Mouse (Mus musculus): ENCODE results near the gene Ddi2.

Ddi2 gene

GRCm38 (mm10) chr4:141721961-141722360 lies 1.3 kb downstream of the Ddi2 start:
- TF ChIP-seq NANOG (IDR thresholded peaks at IDR 0.05; ENCODE audit: borderline replicate concordance, low read length): no peak
- no peak for TF ChIP-seq POU5F1 (IDR thresholded peaks at IDR 0.05; ENCODE audit: borderline replicate concordance, low read length)
- no peak for TF ChIP-seq CTCF (conservative IDR thresholded peaks at IDR 0.05; ENCODE audit: low read length)
- Histone ChIP-seq H3K9me3 (ENCODE audit: low read length) (no peaks in the 10 kb centered on the region), H3K4me1 (replicated peaks; ENCODE audit: low read depth, low read length) (peaks cover 69% of the 10 kb centered on the region), H3K36me3 (ENCODE audit: insufficient read depth, low read length) (peaks cover 39% of the 10 kb centered on the region), H3K4me3 (replicated peaks; ENCODE audit: low read length) (peak overlapping the region; percentile 94), H3K27me3 (ENCODE audit: insufficient read depth, low read length) (peaks cover 2% of the 10 kb centered on the region; the same call in 1 of the 2 replicates)

- H3K36me3 ChIP-seq (ENCODE audit: insufficient read depth, low read length): peaks cover 47% of the 10 kb centered on the region
- TF ChIP-seq CTCF (conservative IDR thresholded peaks at IDR 0.05; ENCODE audit: low read length): no peak
- no peak for TF ChIP-seq POU5F1 (IDR thresholded peaks at IDR 0.05; ENCODE audit: borderline replicate concordance, low read length)
- no peak for TF ChIP-seq NANOG (IDR thresholded peaks at IDR 0.05; ENCODE audit: borderline replicate concordance, low read length)
- no peak overlapping the region for H3K4me3 ChIP-seq (replicated peaks; ENCODE audit: low read length)
- no peaks in the 10 kb centered on the region for H3K9me3 ChIP-seq (ENCODE audit: low read length)
- peaks cover 79% of the 10 kb centered on the region for H3K4me1 ChIP-seq (replicated peaks; ENCODE audit: low read depth, low read length)
- H3K27me3 ChIP-seq (ENCODE audit: insufficient read depth, low read length): no peaks in the 10 kb centered on the region; the same call in 1 of the 2 replicates
These were observed 2.3 kb downstream of the Ddi2 start for GRCm38 (mm10) chr4:141720761-141721523.

- Histone ChIP-seq H3K36me3 (ENCODE audit: insufficient read depth, low read length) (peaks cover 62% of the 10 kb centered on the region), H3K27me3 (ENCODE audit: insufficient read depth, low read length) (no peaks in the 10 kb centered on the region), H3K9me3 (ENCODE audit: low read length) (no peaks in the 10 kb centered on the region), H3K4me1 (replicated peaks; ENCODE audit: low read depth, low read length) (peaks cover 76% of the 10 kb centered on the region), H3K4me3 (replicated peaks; ENCODE audit: low read length) (no peak overlapping the region)
- TF ChIP-seq CTCF (conservative IDR thresholded peaks at IDR 0.05; ENCODE audit: low read length): no peak
- no peak for TF ChIP-seq NANOG (IDR thresholded peaks at IDR 0.05; ENCODE audit: borderline replicate concordance, low read length)
- TF ChIP-seq POU5F1 (IDR thresholded peaks at IDR 0.05; ENCODE audit: borderline replicate concordance, low read length): no peak
These were observed 3.9 kb downstream of the Ddi2 start for GRCm38 (mm10) chr4:141719304-141719703.

- TF ChIP-seq POU5F1 (IDR thresholded peaks at IDR 0.05; ENCODE audit: borderline replicate concordance, low read length): no peak
- no peak for TF ChIP-seq CTCF (conservative IDR thresholded peaks at IDR 0.05; ENCODE audit: low read length)
- no peak for TF ChIP-seq NANOG (IDR thresholded peaks at IDR 0.05; ENCODE audit: borderline replicate concordance, low read length)
- Histone ChIP-seq H3K27me3 (ENCODE audit: insufficient read depth, low read length) (no peaks in the 10 kb centered on the region), H3K4me3 (replicated peaks; ENCODE audit: low read length) (no peak overlapping the region), H3K9me3 (ENCODE audit: low read length) (no peaks in the 10 kb centered on the region), H3K4me1 (replicated peaks; ENCODE audit: low read depth, low read length) (peaks cover 68% of the 10 kb centered on the region), H3K36me3 (ENCODE audit: insufficient read depth, low read length) (peaks cover 78% of the 10 kb centered on the region)
These were observed 5.6 kb downstream of the Ddi2 start for GRCm38 (mm10) chr4:141717633-141718032.

- no peaks in the 10 kb centered on the region for H3K27me3 ChIP-seq (ENCODE audit: insufficient read depth, low read length)
- no peak overlapping the region for H3K4me3 ChIP-seq (replicated peaks; ENCODE audit: low read length)
- H3K36me3 ChIP-seq (ENCODE audit: insufficient read depth, low read length): peaks cover 81% of the 10 kb centered on the region
- H3K9me3 ChIP-seq (ENCODE audit: low read length): no peaks in the 10 kb centered on the region
- TF ChIP-seq POU5F1 (IDR thresholded peaks at IDR 0.05; ENCODE audit: borderline replicate concordance, low read length) (no peak), NANOG (IDR thresholded peaks at IDR 0.05; ENCODE audit: borderline replicate concordance, low read length) (no peak), CTCF (conservative IDR thresholded peaks at IDR 0.05; ENCODE audit: low read length) (no peak)
- H3K4me1 ChIP-seq (replicated peaks; ENCODE audit: low read depth, low read length): peaks cover 51% of the 10 kb centered on the region
These were observed 8.2 kb downstream of the Ddi2 start for GRCm38 (mm10) chr4:141715027-141715426.

GRCm38 (mm10) chr4:141713598-141714142 lies 9.5 kb downstream of the Ddi2 start:
- peaks cover 38% of the 10 kb centered on the region for H3K4me1 ChIP-seq (replicated peaks; ENCODE audit: low read depth, low read length)

GRCm38 (mm10) chr4:141711250-141711649 lies 12.0 kb downstream of the Ddi2 start:
- TF ChIP-seq POU5F1 (IDR thresholded peaks at IDR 0.05; ENCODE audit: borderline replicate concordance, low read length): no peak
- TF ChIP-seq NANOG (IDR thresholded peaks at IDR 0.05; ENCODE audit: borderline replicate concordance, low read length): no peak
- TF ChIP-seq CTCF (conservative IDR thresholded peaks at IDR 0.05; ENCODE audit: low read length): no peak
- Histone ChIP-seq H3K36me3 (ENCODE audit: insufficient read depth, low read length) (peaks cover 92% of the 10 kb centered on the region), H3K4me3 (replicated peaks; ENCODE audit: low read length) (no peak overlapping the region), H3K4me1 (replicated peaks; ENCODE audit: low read depth, low read length) (peaks cover 17% of the 10 kb centered on the region), H3K27me3 (ENCODE audit: insufficient read depth, low read length) (no peaks in the 10 kb centered on the region), H3K9me3 (ENCODE audit: low read length) (no peaks in the 10 kb centered on the region)

More at GRCm38 (mm10) chr4:141713598-141714142, 9.5 kb downstream of the Ddi2 start:
- H3K9me3 ChIP-seq (ENCODE audit: low read length): no peaks in the 10 kb centered on the region
- no peaks in the 10 kb centered on the region for H3K27me3 ChIP-seq (ENCODE audit: insufficient read depth, low read length)
- no peak for TF ChIP-seq NANOG (IDR thresholded peaks at IDR 0.05; ENCODE audit: borderline replicate concordance, low read length)
- no peak for TF ChIP-seq POU5F1 (IDR thresholded peaks at IDR 0.05; ENCODE audit: borderline replicate concordance, low read length)
- no peak for TF ChIP-seq CTCF (conservative IDR thresholded peaks at IDR 0.05; ENCODE audit: low read length)
- H3K36me3 ChIP-seq (ENCODE audit: insufficient read depth, low read length): peaks cover 86% of the 10 kb centered on the region
- H3K4me3 ChIP-seq (replicated peaks; ENCODE audit: low read length): no peak overlapping the region

GRCm38 (mm10) chr4:141708971-141709370 lies 14.2 kb downstream of the Ddi2 start:
- TF ChIP-seq POU5F1 (IDR thresholded peaks at IDR 0.05; ENCODE audit: borderline replicate concordance, low read length) (no peak), CTCF (conservative IDR thresholded peaks at IDR 0.05; ENCODE audit: low read length) (no peak), NANOG (IDR thresholded peaks at IDR 0.05; ENCODE audit: borderline replicate concordance, low read length) (no peak)
- Histone ChIP-seq H3K4me1 (replicated peaks; ENCODE audit: low read depth, low read length) (peaks cover 7% of the 10 kb centered on the region; the same call in 1 of the 2 replicates), H3K27me3 (ENCODE audit: insufficient read depth, low read length) (no peaks in the 10 kb centered on the region), H3K9me3 (ENCODE audit: low read length) (no peaks in the 10 kb centered on the region), H3K4me3 (replicated peaks; ENCODE audit: low read length) (no peak overlapping the region), H3K36me3 (ENCODE audit: insufficient read depth, low read length) (peaks cover 96% of the 10 kb centered on the region)

Measured in E14TG2a.4 (cell line).